Mouse (Mus musculus) adipocyte (in vitro differentiated cells): Measurements from ENCODE around the gene Pdia6.

Source experiments
- DNase-seq: peaks from one replicate; pipeline ENCODE4 v3.0.0-alpha.2; 2016; ENCODE audit warnings: low spot score

The Pdia6 gene

GRCm38 (mm10) chr12:17264826-17265225, 1.5 kb upstream of the Pdia6 start:
- DNase-seq, result peak; percentile 86

- DNase-seq, result no peak
Observed at GRCm38 (mm10) chr12:17266673-17266990, 287 bp downstream of the Pdia6 start.

- DNase-seq, result no peak
Observed at GRCm38 (mm10) chr12:17267316-17267715, 971 bp downstream of the Pdia6 start.

- peak; percentile 64 for DNase-seq
Observed at GRCm38 (mm10) chr12:17271272-17271671, 4.9 kb downstream of the Pdia6 start.

GRCm38 (mm10) chr12:17273841-17274240, 7.5 kb downstream of the Pdia6 start:
- no peak for DNase-seq

GRCm38 (mm10) chr12:17288496-17288895, 22.2 kb downstream of the Pdia6 start:
- peak; percentile 9 for DNase-seq

- peak; percentile 65 for DNase-seq
Observed at GRCm38 (mm10) chr12:17289060-17289459, 22.7 kb downstream of the Pdia6 start.

GRCm38 (mm10) chr12:17289913-17290312, 23.6 kb downstream of the Pdia6 start:
- no peak for DNase-seq

GRCm38 (mm10) chr12:17290569-17290968, 24.2 kb downstream of the Pdia6 start:
- DNase-seq, result no peak

- no peak for DNase-seq
Observed at GRCm38 (mm10) chr12:17296899-17297298, 30.6 kb downstream of the Pdia6 start.

- no peak for DNase-seq
Observed at GRCm38 (mm10) chr12:17299902-17300301, 33.6 kb downstream of the Pdia6 start.

- peak; percentile 79 for DNase-seq
Observed at GRCm38 (mm10) chr12:17305445-17305844, 39.1 kb downstream of the Pdia6 start.

GRCm38 (mm10) chr12:17308246-17308645, 41.9 kb downstream of the Pdia6 start:
- no peak for DNase-seq

- no peak for DNase-seq
Observed at GRCm38 (mm10) chr12:17310852-17311839, 44.8 kb downstream of the Pdia6 start.

- DNase-seq, result no peak
Observed at GRCm38 (mm10) chr12:17316096-17316495, 49.8 kb downstream of the Pdia6 start.

GRCm38 (mm10) chr12:17317970-17318369, 51.6 kb downstream of the Pdia6 start:
- peak; percentile 47 for DNase-seq

GRCm38 (mm10) chr12:17318453-17318852, 52.1 kb downstream of the Pdia6 start:
- no peak for DNase-seq

- no peak for DNase-seq
Observed at GRCm38 (mm10) chr12:17324549-17325470, 58.5 kb downstream of the Pdia6 start.

- DNase-seq, result no peak
Observed at GRCm38 (mm10) chr12:17329259-17329658, 62.9 kb downstream of the Pdia6 start, which contains the start of gene Atp6v1c2. TSS of gene Atp6v1c2 (minus strand) at chr12:17329359.

- no peak for DNase-seq
Observed at GRCm38 (mm10) chr12:17333459-17333858, 67.1 kb downstream of the Pdia6 start.
